Mouse (Mus musculus): Measurements from ENCODE around the gene Dppa2. TPM values are rescaled to one million over a fixed set of nuclear protein-coding genes. Genes with fewer than 3 reads are reported as not detected.

The Dppa2 gene
- total RNA-seq (2014; rRNA removed) (not detected in 2 replicates), polyA plus RNA-seq (2012; rRNA removed) (not detected in 2 replicates)

DNA sequence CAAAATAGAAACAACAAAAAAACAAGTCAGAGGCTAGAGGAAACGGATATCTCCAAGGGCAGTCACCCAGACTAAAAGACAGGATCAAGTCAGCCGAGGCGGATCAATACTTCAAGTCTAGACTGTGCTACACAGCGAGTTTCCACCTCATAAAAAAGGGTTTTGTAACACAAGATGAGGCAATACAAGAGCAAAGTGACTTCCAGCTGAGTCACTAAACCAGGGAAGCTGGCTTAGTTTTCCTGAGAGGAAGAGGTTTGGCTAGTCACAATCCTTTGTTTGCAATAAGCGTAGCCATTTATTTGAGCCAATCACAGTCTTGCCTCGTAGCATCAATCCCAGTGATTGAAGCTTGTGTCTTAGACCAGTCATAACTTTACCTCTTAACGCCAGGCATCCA is at the start of gene Dppa2:
TSS of gene Dppa2 (plus strand) at position 400 of the 400 bp plus-strand sequence.
- Histone ChIP-seq H3K4me1 (ENCODE audit: control insufficient read depth, insufficient read depth, low read length) (no peaks in the 10 kb centered on the region), H3K9ac (ENCODE audit: low read depth, low read length) (no peak within 1 kb of the TSS), H3K79me2 (ENCODE audit: control insufficient read depth, insufficient read depth, low read length) (no peaks in the 10 kb centered on the region), H3K4me3 (ENCODE audit: insufficient read depth, low read depth, low read length) (no peak within 1 kb of the TSS), H3K36me3 (ENCODE audit: control insufficient read depth, insufficient read depth, low read length) (no peaks in the 10 kb centered on the region), H3K27ac (replicated peaks; ENCODE audit: insufficient read depth, low read depth, low read length) (no peak within 1 kb of the TSS), H3K27me3 (ENCODE audit: control insufficient read depth, insufficient read depth, low read length) (no peaks in the 10 kb centered on the region; the same call in 1 of the 2 replicates)
- 52% methylated on average over 7 of the region's 7 CpGs for WGBS
- TF ChIP-seq POLR2A (IDR thresholded peaks at IDR 0.05; ENCODE audit: extremely low read depth, insufficient read depth, low read length) (no peak), CTCF (IDR thresholded peaks at IDR 0.05; ENCODE audit: low read depth, low read length) (no peak)
- peak; percentile 79 for DNase-seq (ENCODE audit: extremely low read depth, low read depth, low spot score)

DNA sequence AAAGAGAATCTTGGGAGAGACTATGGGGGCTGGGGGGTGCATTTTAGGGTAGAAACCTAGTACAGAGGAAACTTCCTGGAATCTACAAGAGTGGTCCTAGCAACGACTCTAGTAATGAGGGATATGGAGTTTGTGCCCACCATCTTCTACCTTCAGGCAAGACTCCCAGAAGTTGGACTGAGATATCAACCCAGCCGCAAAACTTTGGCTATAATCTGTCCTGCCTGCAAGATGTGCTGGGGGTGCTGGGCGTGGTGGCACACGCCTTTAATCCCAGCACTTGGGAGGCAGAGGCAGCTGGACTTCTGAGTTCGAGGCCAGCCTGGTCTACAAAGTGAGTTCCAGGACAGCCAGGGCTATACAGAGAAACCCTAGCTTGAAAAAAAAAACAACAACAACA is 49.1 kb upstream of the Dppa2 start:
- no peak for TF ChIP-seq POLR2A (IDR thresholded peaks at IDR 0.05; ENCODE audit: extremely low read depth, insufficient read depth, low read length)
- no peak for TF ChIP-seq CTCF (IDR thresholded peaks at IDR 0.05; ENCODE audit: low read depth, low read length)
- no peak for DNase-seq (ENCODE audit: extremely low read depth, low read depth, low spot score)
- WGBS: 85% methylated on average over 5 of the region's 5 CpGs
- Histone ChIP-seq H3K27me3 (ENCODE audit: control insufficient read depth, insufficient read depth, low read length) (no peaks in the 10 kb centered on the region), H3K4me1 (ENCODE audit: control insufficient read depth, insufficient read depth, low read length) (no peaks in the 10 kb centered on the region), H3K27ac (replicated peaks; ENCODE audit: insufficient read depth, low read depth, low read length) (no peak overlapping the region), H3K79me2 (ENCODE audit: control insufficient read depth, insufficient read depth, low read length) (no peaks in the 10 kb centered on the region), H3K36me3 (ENCODE audit: control insufficient read depth, insufficient read depth, low read length) (no peaks in the 10 kb centered on the region), H3K9ac (ENCODE audit: low read depth, low read length) (no peak overlapping the region), H3K4me3 (ENCODE audit: insufficient read depth, low read depth, low read length) (no peak overlapping the region)

DNA sequence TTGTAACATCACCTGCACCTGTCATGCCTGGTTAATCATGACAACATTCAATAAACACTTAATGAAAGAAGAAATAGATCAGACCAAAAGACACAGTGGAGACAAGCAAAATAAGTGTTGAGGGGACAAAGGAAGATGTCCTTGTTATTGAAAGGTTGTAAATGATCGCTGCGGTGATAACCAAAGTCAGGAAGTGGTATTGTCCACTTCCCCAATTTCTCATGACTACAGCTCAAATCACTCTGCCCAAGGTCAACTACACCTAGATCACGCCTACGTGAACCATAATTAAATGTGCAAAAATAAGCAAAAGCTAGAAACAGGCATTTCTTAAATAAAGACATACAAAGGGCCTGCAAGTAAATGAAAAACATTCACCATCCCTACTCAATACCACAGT is 44.2 kb upstream of the Dppa2 start:
- DNase-seq (ENCODE audit: extremely low read depth, low read depth, low spot score): no peak
- no peaks in the 10 kb centered on the region for H3K79me2 ChIP-seq (ENCODE audit: control insufficient read depth, insufficient read depth, low read length)
- H3K4me3 ChIP-seq (ENCODE audit: insufficient read depth, low read depth, low read length): no peak overlapping the region
- WGBS: 82% methylated on average over 4 of the region's 4 CpGs
- no peaks in the 10 kb centered on the region for H3K27me3 ChIP-seq (ENCODE audit: control insufficient read depth, insufficient read depth, low read length)
- H3K36me3 ChIP-seq (ENCODE audit: control insufficient read depth, insufficient read depth, low read length): no peaks in the 10 kb centered on the region
- H3K4me1 ChIP-seq (ENCODE audit: control insufficient read depth, insufficient read depth, low read length): no peaks in the 10 kb centered on the region
- H3K9ac ChIP-seq (ENCODE audit: low read depth, low read length): no peak overlapping the region
- TF ChIP-seq POLR2A (IDR thresholded peaks at IDR 0.05; ENCODE audit: extremely low read depth, insufficient read depth, low read length): no peak
- no peak for TF ChIP-seq CTCF (IDR thresholded peaks at IDR 0.05; ENCODE audit: low read depth, low read length)
- no peak overlapping the region for H3K27ac ChIP-seq (replicated peaks; ENCODE audit: insufficient read depth, low read depth, low read length)

DNA sequence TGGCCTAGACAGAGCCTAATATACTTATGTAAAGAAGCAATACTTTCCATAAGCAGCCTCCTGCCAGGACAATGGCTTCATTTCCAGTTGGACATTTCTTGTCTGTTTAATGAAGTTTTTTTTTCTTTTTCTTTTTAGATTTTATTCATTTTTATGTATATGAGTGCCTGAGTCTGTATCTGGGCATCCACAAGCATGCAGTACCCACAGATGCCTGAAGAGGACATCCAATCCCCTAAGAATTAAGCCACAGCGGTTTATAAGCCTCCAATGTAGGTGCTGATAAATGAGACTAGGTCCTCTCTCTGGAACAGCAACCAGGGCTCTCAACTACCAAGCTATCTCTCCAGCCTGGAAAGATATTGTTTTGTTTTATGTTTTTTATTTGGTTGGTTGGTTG is 40.8 kb upstream of the Dppa2 start:
- Histone ChIP-seq H3K9ac (ENCODE audit: low read depth, low read length) (no peak overlapping the region), H3K4me3 (ENCODE audit: insufficient read depth, low read depth, low read length) (no peak overlapping the region), H3K27me3 (ENCODE audit: control insufficient read depth, insufficient read depth, low read length) (no peaks in the 10 kb centered on the region), H3K27ac (replicated peaks; ENCODE audit: insufficient read depth, low read depth, low read length) (no peak overlapping the region), H3K36me3 (ENCODE audit: control insufficient read depth, insufficient read depth, low read length) (no peaks in the 10 kb centered on the region), H3K79me2 (ENCODE audit: control insufficient read depth, insufficient read depth, low read length) (no peaks in the 10 kb centered on the region), H3K4me1 (ENCODE audit: control insufficient read depth, insufficient read depth, low read length) (no peaks in the 10 kb centered on the region)
- 88% methylated on average over 1 of the region's 1 CpGs for WGBS
- no peak for TF ChIP-seq POLR2A (IDR thresholded peaks at IDR 0.05; ENCODE audit: extremely low read depth, insufficient read depth, low read length)
- TF ChIP-seq CTCF (IDR thresholded peaks at IDR 0.05; ENCODE audit: low read depth, low read length): no peak
- DNase-seq (ENCODE audit: extremely low read depth, low read depth, low spot score): no peak

DNA sequence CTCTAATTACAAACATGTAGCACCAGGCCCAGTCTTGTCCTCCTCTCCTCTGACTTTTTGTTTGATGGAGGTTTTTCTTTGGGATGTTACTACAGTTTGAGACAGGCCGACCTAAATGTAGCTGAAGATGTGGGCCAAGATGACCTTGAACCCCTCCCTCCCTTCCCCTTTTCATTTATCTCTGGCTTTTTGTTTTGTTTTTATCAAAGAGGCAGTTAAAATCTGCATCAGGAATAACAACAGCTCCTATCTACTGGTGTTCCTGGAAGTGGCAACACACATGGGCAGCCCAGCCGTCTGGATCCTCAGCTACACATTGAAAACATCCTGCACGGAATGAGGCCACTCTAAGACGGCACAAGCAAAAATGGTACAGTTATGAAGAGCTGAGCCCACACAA is 37.9 kb upstream of the Dppa2 start:
- H3K4me3 ChIP-seq (ENCODE audit: insufficient read depth, low read depth, low read length): no peak overlapping the region
- 62% methylated on average over 4 of the region's 4 CpGs for WGBS
- TF ChIP-seq POLR2A (IDR thresholded peaks at IDR 0.05; ENCODE audit: extremely low read depth, insufficient read depth, low read length) (no peak), CTCF (IDR thresholded peaks at IDR 0.05; ENCODE audit: low read depth, low read length) (no peak)

DNA sequence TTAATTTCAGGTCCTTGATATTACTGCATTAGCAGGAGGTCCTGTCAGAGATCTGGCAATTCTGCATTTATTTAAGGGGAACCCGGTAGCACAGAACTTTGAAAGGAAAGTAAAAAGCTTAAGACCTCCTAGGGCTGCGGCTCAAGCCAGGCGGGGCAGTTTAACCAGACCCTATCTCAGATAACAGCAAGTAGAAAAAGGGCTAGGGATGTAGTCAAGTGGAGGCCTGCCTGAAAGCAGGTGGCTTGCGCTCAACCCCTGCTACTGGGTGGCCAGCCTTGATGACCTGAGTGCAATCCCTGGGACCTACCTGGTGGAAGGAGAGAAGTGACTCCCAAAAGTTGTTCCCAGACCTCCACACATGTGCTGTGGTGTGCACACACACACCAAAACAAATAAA is 26.8 kb upstream of the Dppa2 start:
- Histone ChIP-seq H3K9ac (ENCODE audit: low read depth, low read length) (no peak overlapping the region), H3K4me3 (ENCODE audit: insufficient read depth, low read depth, low read length) (no peak overlapping the region), H3K4me1 (ENCODE audit: control insufficient read depth, insufficient read depth, low read length) (no peaks in the 10 kb centered on the region), H3K27ac (replicated peaks; ENCODE audit: insufficient read depth, low read depth, low read length) (no peak overlapping the region), H3K36me3 (ENCODE audit: control insufficient read depth, insufficient read depth, low read length) (no peaks in the 10 kb centered on the region), H3K79me2 (ENCODE audit: control insufficient read depth, insufficient read depth, low read length) (no peaks in the 10 kb centered on the region), H3K27me3 (ENCODE audit: control insufficient read depth, insufficient read depth, low read length) (no peaks in the 10 kb centered on the region)
- WGBS: 81% methylated on average over 4 of the region's 4 CpGs
- TF ChIP-seq CTCF (IDR thresholded peaks at IDR 0.05; ENCODE audit: low read depth, low read length) (no peak), POLR2A (IDR thresholded peaks at IDR 0.05; ENCODE audit: extremely low read depth, insufficient read depth, low read length) (no peak)
- DNase-seq (ENCODE audit: extremely low read depth, low read depth, low spot score): no peak

More for the DNA sequence above, 37.9 kb upstream of the Dppa2 start:
- Histone ChIP-seq H3K36me3 (ENCODE audit: control insufficient read depth, insufficient read depth, low read length) (no peaks in the 10 kb centered on the region), H3K9ac (ENCODE audit: low read depth, low read length) (no peak overlapping the region), H3K27me3 (ENCODE audit: control insufficient read depth, insufficient read depth, low read length) (no peaks in the 10 kb centered on the region), H3K27ac (replicated peaks; ENCODE audit: insufficient read depth, low read depth, low read length) (no peak overlapping the region), H3K79me2 (ENCODE audit: control insufficient read depth, insufficient read depth, low read length) (no peaks in the 10 kb centered on the region), H3K4me1 (ENCODE audit: control insufficient read depth, insufficient read depth, low read length) (no peaks in the 10 kb centered on the region)
- DNase-seq (ENCODE audit: extremely low read depth, low read depth, low spot score): no peak
